Mouse (Mus musculus) olfactory bulb, adult 2 months (tissue): ENCODE results near the gene Mef2b.

Experiments used
- CTCF ChIP-seq: fragments of 200-500 bp; IDR thresholded peaks from 2 replicates; pipeline ENCODE4 v1.5.1; 2012; ENCODE audit warnings: low read depth, mild to moderate bottlenecking, low read length, moderate library complexity; ENCODE audit not compliant: insufficient read depth
- POLR2A ChIP-seq: fragments of 200-500 bp; IDR thresholded peaks from 2 replicates; pipeline ENCODE4 v1.6.1; 2012; ENCODE audit warnings: mild to moderate bottlenecking, low read depth, low read length, moderate library complexity; ENCODE audit not compliant: insufficient read depth

GRCm38 (mm10) chr8:70137890-70138289 lies 1.6 kb upstream of the Mef2b start:
- TF ChIP-seq CTCF = no peak
- TF ChIP-seq POLR2A = no peak
